Mouse (Mus musculus): Measurements from ENCODE around the gene Lrrc73. TPM values are rescaled to one million over a fixed set of nuclear protein-coding genes. Genes with fewer than 3 reads are reported as not detected.

Gene Lrrc73
- polyA plus RNA-seq, 1 experiment from 2014 or later, result 0.42 TPM

- ATAC-seq, result no peak
- no peaks in the 10 kb centered on the region for H3K9me3 ChIP-seq (ENCODE audit: control insufficient read depth)
- H3K27me3 ChIP-seq (replicated peaks; ENCODE audit: control insufficient read depth, insufficient read depth, low read length), result no peaks in the 10 kb centered on the region
- H3K27ac ChIP-seq (ENCODE audit: low read depth, low read length), result no peak overlapping the region
- no peaks in the 10 kb centered on the region for H3K4me1 ChIP-seq (replicated peaks; ENCODE audit: control insufficient read depth, insufficient read depth, low read length)
- WGBS, result 88% methylated on average over 5 of the region's 5 CpGs
- H3K4me3 ChIP-seq (ENCODE audit: low read depth, low read length), result no peak overlapping the region
- no peak overlapping the region for H3K9ac ChIP-seq (ENCODE audit: low read depth, low read length)
- H3K36me3 ChIP-seq (ENCODE audit: control insufficient read depth, insufficient read depth), result peaks cover 46% of the 10 kb centered on the region
- H3K4me2 ChIP-seq (replicated peaks; ENCODE audit: low read depth), result no peak overlapping the region
- no peak for TF ChIP-seq CTCF (IDR thresholded peaks at IDR 0.05; ENCODE audit: low read depth)
These were observed 19.3 kb downstream of the Lrrc73 start for GRCm38 (mm10) chr17:46272675-46273074.

DNA sequence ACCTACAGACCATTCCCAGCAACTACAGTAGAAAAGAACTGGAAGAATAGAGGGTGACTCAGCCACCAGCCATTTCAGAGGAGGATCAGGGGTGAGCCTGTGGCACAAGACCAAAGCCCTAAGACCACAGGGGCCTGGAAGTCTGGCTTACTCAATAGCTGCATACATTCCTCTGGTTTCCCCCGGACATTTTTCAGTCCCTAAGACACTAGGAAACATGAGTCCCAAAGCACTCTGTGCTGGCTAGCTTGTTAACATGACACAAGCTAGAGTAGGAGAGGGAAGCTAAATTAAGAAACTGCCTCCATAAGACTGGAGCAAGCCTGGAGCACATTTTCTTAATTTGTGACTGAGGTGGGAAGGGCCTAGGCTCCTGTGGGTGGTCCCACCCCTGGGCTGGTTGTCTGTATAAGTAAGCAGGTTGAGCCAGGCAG is 20.5 kb downstream of the Lrrc73 start:
- peaks cover 46% of the 10 kb centered on the region for H3K36me3 ChIP-seq (ENCODE audit: control insufficient read depth, insufficient read depth)
- no peak overlapping the region for H3K27ac ChIP-seq (ENCODE audit: low read depth, low read length)
- H3K4me2 ChIP-seq (replicated peaks; ENCODE audit: low read depth), result no peak overlapping the region
- no peaks in the 10 kb centered on the region for H3K4me1 ChIP-seq (replicated peaks; ENCODE audit: control insufficient read depth, insufficient read depth, low read length)
- no peaks in the 10 kb centered on the region for H3K9me3 ChIP-seq (ENCODE audit: control insufficient read depth)
- 56% methylated on average over 1 of the region's 1 CpGs for WGBS
- no peak overlapping the region for H3K4me3 ChIP-seq (ENCODE audit: low read depth, low read length)
- ATAC-seq, result no peak
- no peak overlapping the region for H3K9ac ChIP-seq (ENCODE audit: low read depth, low read length)
- H3K27me3 ChIP-seq (replicated peaks; ENCODE audit: control insufficient read depth, insufficient read depth, low read length), result no peaks in the 10 kb centered on the region
- TF ChIP-seq CTCF (IDR thresholded peaks at IDR 0.05; ENCODE audit: low read depth), result no peak

DNA sequence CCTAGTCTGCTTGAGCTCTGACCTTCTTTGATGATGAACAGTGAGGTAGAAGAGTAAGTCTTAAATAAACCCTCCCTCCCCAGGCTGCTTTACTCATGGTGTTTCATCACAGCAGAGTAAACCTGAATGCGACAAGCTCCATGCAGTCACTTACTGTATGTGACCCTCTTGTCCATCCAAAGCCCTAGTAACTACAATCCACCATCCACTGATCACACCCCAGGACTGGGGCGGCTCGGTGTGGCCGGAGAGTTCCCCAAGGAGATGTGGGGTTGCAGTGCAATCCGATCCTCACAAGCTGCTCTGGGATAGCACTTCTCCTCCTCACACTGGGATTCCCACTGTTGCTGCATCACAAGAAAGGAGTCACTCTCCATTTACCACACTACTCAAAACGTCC is 21.1 kb downstream of the Lrrc73 start:
- Histone ChIP-seq H3K4me2 (replicated peaks; ENCODE audit: low read depth) (no peak overlapping the region), H3K4me3 (ENCODE audit: low read depth, low read length) (no peak overlapping the region), H3K27me3 (replicated peaks; ENCODE audit: control insufficient read depth, insufficient read depth, low read length) (no peaks in the 10 kb centered on the region), H3K36me3 (ENCODE audit: control insufficient read depth, insufficient read depth) (peaks cover 51% of the 10 kb centered on the region), H3K4me1 (replicated peaks; ENCODE audit: control insufficient read depth, insufficient read depth, low read length) (no peaks in the 10 kb centered on the region), H3K9ac (ENCODE audit: low read depth, low read length) (no peak overlapping the region), H3K9me3 (ENCODE audit: control insufficient read depth) (no peaks in the 10 kb centered on the region), H3K27ac (ENCODE audit: low read depth, low read length) (no peak overlapping the region)
- 83% methylated on average over 6 of the region's 6 CpGs for WGBS
- no peak for ATAC-seq
- TF ChIP-seq CTCF (IDR thresholded peaks at IDR 0.05; ENCODE audit: low read depth), result no peak

- no peak overlapping the region for H3K4me2 ChIP-seq (replicated peaks; ENCODE audit: low read depth)
- no peaks in the 10 kb centered on the region for H3K4me1 ChIP-seq (replicated peaks; ENCODE audit: control insufficient read depth, insufficient read depth, low read length)
- H3K9ac ChIP-seq (ENCODE audit: low read depth, low read length), result no peak overlapping the region
- H3K27ac ChIP-seq (ENCODE audit: low read depth, low read length), result no peak overlapping the region
- H3K27me3 ChIP-seq (replicated peaks; ENCODE audit: control insufficient read depth, insufficient read depth, low read length), result no peaks in the 10 kb centered on the region
- no peak for ATAC-seq
- WGBS, result 91% methylated on average over 6 of the region's 6 CpGs
- no peak for TF ChIP-seq CTCF (IDR thresholded peaks at IDR 0.05; ENCODE audit: low read depth)
- no peak overlapping the region for H3K4me3 ChIP-seq (ENCODE audit: low read depth, low read length)
- H3K36me3 ChIP-seq (ENCODE audit: control insufficient read depth, insufficient read depth), result peaks cover 50% of the 10 kb centered on the region
- H3K9me3 ChIP-seq (ENCODE audit: control insufficient read depth), result no peaks in the 10 kb centered on the region
These were observed 21.7 kb downstream of the Lrrc73 start for GRCm38 (mm10) chr17:46275034-46275433.

DNA sequence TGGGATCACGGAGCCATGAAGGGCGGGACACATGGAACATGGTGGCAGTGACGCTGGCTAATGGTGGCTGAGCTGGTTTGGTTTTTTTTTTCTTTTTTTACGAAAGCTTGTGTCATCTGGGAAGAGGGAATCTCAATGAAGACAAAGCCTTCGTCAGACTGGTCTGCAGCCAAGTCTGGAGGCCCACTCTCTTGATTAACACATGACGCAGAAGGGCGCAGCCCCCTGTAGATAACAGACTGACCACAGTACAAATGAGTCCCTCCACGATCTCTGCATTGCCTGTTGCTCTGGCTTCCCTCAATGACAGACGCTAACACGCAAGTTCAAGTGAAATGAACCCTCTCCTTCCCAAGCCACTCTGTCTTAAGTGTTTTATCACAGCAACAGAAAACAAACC is 22.2 kb downstream of the Lrrc73 start:
- Histone ChIP-seq H3K4me1 (replicated peaks; ENCODE audit: control insufficient read depth, insufficient read depth, low read length) (no peaks in the 10 kb centered on the region), H3K4me3 (ENCODE audit: low read depth, low read length) (no peak overlapping the region), H3K36me3 (ENCODE audit: control insufficient read depth, insufficient read depth) (peaks cover 49% of the 10 kb centered on the region), H3K9me3 (ENCODE audit: control insufficient read depth) (no peaks in the 10 kb centered on the region), H3K27me3 (replicated peaks; ENCODE audit: control insufficient read depth, insufficient read depth, low read length) (no peaks in the 10 kb centered on the region), H3K4me2 (replicated peaks; ENCODE audit: low read depth) (no peak overlapping the region), H3K27ac (ENCODE audit: low read depth, low read length) (no peak overlapping the region), H3K9ac (ENCODE audit: low read depth, low read length) (no peak overlapping the region)
- TF ChIP-seq CTCF (IDR thresholded peaks at IDR 0.05; ENCODE audit: low read depth), result no peak
- 91% methylated on average over 10 of the region's 10 CpGs for WGBS
- ATAC-seq, result no peak

GRCm38 (mm10) chr17:46277586-46277985 is 24.3 kb downstream of the Lrrc73 start:
- H3K9ac ChIP-seq (ENCODE audit: low read depth, low read length), result no peak overlapping the region
- H3K4me3 ChIP-seq (ENCODE audit: low read depth, low read length), result no peak overlapping the region
- H3K36me3 ChIP-seq (ENCODE audit: control insufficient read depth, insufficient read depth), result peaks cover 36% of the 10 kb centered on the region
- no peak for TF ChIP-seq CTCF (IDR thresholded peaks at IDR 0.05; ENCODE audit: low read depth)
- no peaks in the 10 kb centered on the region for H3K27me3 ChIP-seq (replicated peaks; ENCODE audit: control insufficient read depth, insufficient read depth, low read length)
- H3K9me3 ChIP-seq (ENCODE audit: control insufficient read depth), result no peaks in the 10 kb centered on the region
- H3K4me2 ChIP-seq (replicated peaks; ENCODE audit: low read depth), result no peak overlapping the region
- WGBS, result 69% methylated on average over 4 of the region's 4 CpGs
- no peak overlapping the region for H3K27ac ChIP-seq (ENCODE audit: low read depth, low read length)
- 0 out of 2 replicates have a peak, but pooled peaks cover 2% of the 10 kb centered on the region for H3K4me1 ChIP-seq (replicated peaks; ENCODE audit: control insufficient read depth, insufficient read depth, low read length)
- ATAC-seq, result no peak
